ENCODE assay signal across 18 mouse cellular contexts in the genomic region with DNA sequence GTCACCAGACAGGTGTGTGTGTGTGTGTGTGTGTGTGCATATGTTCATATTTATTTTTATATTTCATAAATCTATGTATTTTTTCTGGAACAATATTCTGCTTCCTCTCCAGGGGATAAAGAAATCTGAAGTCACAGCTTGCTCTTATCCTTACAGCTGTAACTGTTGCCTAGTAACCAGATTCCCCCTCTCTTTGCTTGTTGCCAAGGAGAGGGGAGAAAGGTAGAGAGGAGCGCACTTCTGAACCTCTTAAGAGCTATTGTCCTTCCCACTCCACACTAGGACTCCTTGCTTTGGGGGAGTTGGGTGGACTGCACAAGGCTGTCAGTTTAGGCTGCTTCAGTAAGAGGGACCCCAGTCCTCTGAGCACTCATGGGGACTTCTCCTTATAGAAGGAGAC. TPM values are rescaled to one million over a fixed set of nuclear protein-coding genes. Genes with fewer than 3 reads are reported as not detected.
DNase-seq lines count a peak whose midpoint lies in the region; ATAC-seq lines count a peak whose summit lies in the region.
"Had no signal": no experiment of that assay in that cellular context is flagged by ENCODE, and none has a peak within 500 bp of the region (broad histone marks: within the 10 kb centered on the region; RNA-seq: fewer than 3 reads in every experiment).

No protein-coding gene starts in this region.

- peak overlapping the region; percentile 78 for H3K27ac ChIP-seq in hindbrain, embryonic 14.5 days
- H3K27ac ChIP-seq in hindbrain, embryonic 11.5 days (ENCODE audit: low read depth, low read length), result no peak overlapping the region
- H3K27ac ChIP-seq in forebrain, embryonic 15.5 days (replicated peaks), result peak overlapping the region; percentile 66
- H3K27ac ChIP-seq in midbrain, embryonic 16.5 days (ENCODE audit: low read length), result peak overlapping the region; percentile 89
- H3K27ac ChIP-seq: embryonic facial prominence, embryonic 10.5 days; heart, embryonic 15.5 days; limb, embryonic 12.5 days; liver, embryonic 15.5 days had no signal

- peak overlapping the region; percentile 40 for H3K4me2 ChIP-seq in hindbrain, embryonic 14.5 days (replicated peaks)
- H3K4me2 ChIP-seq in hindbrain, embryonic 11.5 days (replicated peaks; ENCODE audit: low read depth, low read length), result no peak overlapping the region
- H3K4me2 ChIP-seq in forebrain, embryonic 15.5 days (replicated peaks), result peak overlapping the region; percentile 12
- H3K4me2 ChIP-seq in midbrain, embryonic 16.5 days (ENCODE audit: low read length), result peak overlapping the region; percentile 55
- H3K4me2 ChIP-seq: heart, embryonic 15.5 days; limb, embryonic 12.5 days; liver, embryonic 15.5 days had no signal

- no peaks in the 10 kb centered on the region for H3K9me3 ChIP-seq in hindbrain, embryonic 14.5 days (ENCODE audit: control insufficient read depth, low read length)
- no peaks in the 10 kb centered on the region for H3K9me3 ChIP-seq in hindbrain, embryonic 11.5 days (ENCODE audit: control insufficient read depth, low read length)
- H3K9me3 ChIP-seq in forebrain, embryonic 15.5 days, result no peaks in the 10 kb centered on the region
- no peaks in the 10 kb centered on the region for H3K9me3 ChIP-seq in midbrain, embryonic 16.5 days (replicated peaks; ENCODE audit: control insufficient read depth, low read length, poor library complexity, severe bottlenecking)
- H3K9me3 ChIP-seq: embryonic facial prominence, embryonic 10.5 days; heart, embryonic 15.5 days; limb, embryonic 12.5 days; liver, embryonic 15.5 days had no signal

- 15% methylated on average over 1 of the region's 1 CpGs for WGBS in hindbrain, embryonic 14.5 days
- 41% methylated on average over 1 of the region's 1 CpGs for WGBS in hindbrain, embryonic 11.5 days
- 22% methylated on average over 1 of the region's 1 CpGs for WGBS in forebrain, embryonic 15.5 days
- WGBS in midbrain, embryonic 16.5 days, result 8% methylated on average over 1 of the region's 1 CpGs

- peak overlapping the region; percentile 15; the same call in 1 of the 2 replicates for H3K4me3 ChIP-seq in hindbrain, embryonic 14.5 days (replicated peaks; ENCODE audit: low read length)
- H3K4me3 ChIP-seq in hindbrain, embryonic 11.5 days (ENCODE audit: low read depth, low read length), result no peak overlapping the region
- H3K4me3 ChIP-seq in forebrain, embryonic 15.5 days, result peak overlapping the region; percentile 12; the same call in 1 of the 2 replicates
- peak overlapping the region; percentile 31 for H3K4me3 ChIP-seq in midbrain, embryonic 16.5 days (ENCODE audit: low read depth, low read length)
- H3K4me3 ChIP-seq: embryonic facial prominence, embryonic 10.5 days; erythroblast, embryonic 14.5 days; heart, embryonic 15.5 days; limb, embryonic 12.5 days; liver, embryonic 15.5 days had no signal

- peak; percentile 48; the same call in 1 of the 2 replicates for ATAC-seq in hindbrain, embryonic 14.5 days (ENCODE audit: low FRiP score)
- no peak for ATAC-seq in hindbrain, embryonic 11.5 days (ENCODE audit: low FRiP score)
- ATAC-seq in forebrain, embryonic 15.5 days (replicated peaks), result peak; percentile 66
- peak; percentile 90 for ATAC-seq in midbrain, embryonic 16.5 days

- peaks cover 11% of the 10 kb centered on the region for H3K4me1 ChIP-seq in hindbrain, embryonic 14.5 days (replicated peaks; ENCODE audit: control insufficient read depth, insufficient read depth, low read length)
- H3K4me1 ChIP-seq in hindbrain, embryonic 11.5 days (replicated peaks; ENCODE audit: control insufficient read depth, insufficient read depth, low read length), result no peaks in the 10 kb centered on the region
- H3K4me1 ChIP-seq in forebrain, embryonic 15.5 days, result 0 out of 2 replicates have a peak, but pooled peaks cover 3% of the 10 kb centered on the region
- peaks cover 23% of the 10 kb centered on the region for H3K4me1 ChIP-seq in midbrain, embryonic 16.5 days (ENCODE audit: control insufficient read depth, insufficient read depth, low read length)
- H3K4me1 ChIP-seq: limb, embryonic 12.5 days; liver, embryonic 15.5 days had no signal

- peak overlapping the region; percentile 7; the same call in 1 of the 2 replicates for H3K9ac ChIP-seq in hindbrain, embryonic 14.5 days
- H3K9ac ChIP-seq in hindbrain, embryonic 11.5 days (ENCODE audit: low read depth, low read length), result no peak overlapping the region
- H3K9ac ChIP-seq in forebrain, embryonic 15.5 days (replicated peaks), result no peak overlapping the region
- peak overlapping the region; percentile 31; the same call in 1 of the 2 replicates for H3K9ac ChIP-seq in midbrain, embryonic 16.5 days (ENCODE audit: low read depth, low read length)
- H3K9ac ChIP-seq: heart, embryonic 15.5 days; limb, embryonic 12.5 days; liver, embryonic 15.5 days had no signal

- peak; percentile 47 for DNase-seq in hindbrain, embryonic 14.5 days (ENCODE audit: low spot score)
- DNase-seq in hindbrain, embryonic 11.5 days (ENCODE audit: low spot score), result no peak
- DNase-seq in brain, adult 2 months (ENCODE audit: low read depth, low spot score), result peak; percentile 74
- no peak for DNase-seq in layer of hippocampus, postnatal 14 days (ENCODE audit: low spot score in 2 of 2)
- DNase-seq in urinary bladder, postnatal 14 days (ENCODE audit: low spot score), result no peak
- DNase-seq: cerebellum, adult 8-10 months; kidney, adult 9 months; layer of hippocampus, postnatal 36 days; lung, postnatal 4 days had no signal

- no peaks in the 10 kb centered on the region for H3K27me3 ChIP-seq in hindbrain, embryonic 14.5 days (ENCODE audit: control insufficient read depth, insufficient read depth, low read length)
- H3K27me3 ChIP-seq in hindbrain, embryonic 11.5 days (ENCODE audit: control insufficient read depth, insufficient read depth, low read length), result no peaks in the 10 kb centered on the region
- H3K27me3 ChIP-seq in forebrain, embryonic 15.5 days, result no peaks in the 10 kb centered on the region
- no peaks in the 10 kb centered on the region for H3K27me3 ChIP-seq in midbrain, embryonic 16.5 days (ENCODE audit: control insufficient read depth, insufficient read depth, low read depth, low read length)
- H3K27me3 ChIP-seq: heart, embryonic 15.5 days; limb, embryonic 12.5 days; liver, embryonic 15.5 days had no signal

- no peaks in the 10 kb centered on the region for H3K36me3 ChIP-seq in hindbrain, embryonic 14.5 days (replicated peaks; ENCODE audit: control insufficient read depth, insufficient read depth)
- no peaks in the 10 kb centered on the region for H3K36me3 ChIP-seq in hindbrain, embryonic 11.5 days (ENCODE audit: control insufficient read depth, insufficient read depth, low read length)
- no peaks in the 10 kb centered on the region for H3K36me3 ChIP-seq in forebrain, embryonic 15.5 days
- H3K36me3 ChIP-seq in midbrain, embryonic 16.5 days (ENCODE audit: control insufficient read depth, insufficient read depth, low read length), result no peaks in the 10 kb centered on the region
- H3K36me3 ChIP-seq: embryonic facial prominence, embryonic 10.5 days; heart, embryonic 15.5 days; limb, embryonic 12.5 days; liver, embryonic 15.5 days had no signal

RNA-seq across cellular contexts. Expression of gene Trank1, which starts 40.1 kb away (rescaled TPM):
- polyA plus RNA-seq in hindbrain, embryonic 14.5 days (2014; fragmentation: Nextera tagmentation; extraction: Ambion mirVana), result 12.6 and 15.6 TPM in 2 replicates
- polyA plus RNA-seq in hindbrain, embryonic 11.5 days (2014; fragmentation: Nextera tagmentation; extraction: Ambion mirVana), result 0.12 and 0.27 TPM in 2 replicates
- polyA plus RNA-seq in forebrain, embryonic 15.5 days (2015; fragmentation: Nextera tagmentation; extraction: Ambion mirVana), result 7.0 and 7.8 TPM in 2 replicates
- 17.7 and 20.7 TPM in 2 replicates for polyA plus RNA-seq in midbrain, embryonic 16.5 days (2015; fragmentation: Nextera tagmentation; extraction: Ambion mirVana)
- total RNA-seq in layer of hippocampus, postnatal 14 days (2021), result 100 to 1,000 TPM; 112 to 139 TPM
- total RNA-seq: granulocyte monocyte progenitor cell, adult 5-6 weeks had no signal
- polyA plus RNA-seq: C2C12; erythroblast, embryonic 14.5 days; heart, embryonic 15.5 days had no signal

Comparison
In these comparisons a context has a peak if more than half of its experiments do, and no peak if none do; other contexts are left out.
1. DNase-seq: peak in hindbrain, embryonic 14.5 days (single experiment) and brain, adult 2 months (single experiment); none in hindbrain, embryonic 11.5 days (single experiment), layer of hippocampus, postnatal 14 days (0 of 2) and urinary bladder, postnatal 14 days (single experiment).
2. H3K9ac ChIP-seq: peak in hindbrain, embryonic 14.5 days (single experiment) and midbrain, embryonic 16.5 days (single experiment); none in hindbrain, embryonic 11.5 days (single experiment) and forebrain, embryonic 15.5 days (single experiment).